Mouse (Mus musculus): Measurements from ENCODE around the gene Map1lc3b.
"Not testable (repeated sequence)": the region's sequence is repeated elsewhere in the genome, so short reads cannot be mapped to it uniquely, and the experiment has no call there.

Map1lc3b gene

DNA sequence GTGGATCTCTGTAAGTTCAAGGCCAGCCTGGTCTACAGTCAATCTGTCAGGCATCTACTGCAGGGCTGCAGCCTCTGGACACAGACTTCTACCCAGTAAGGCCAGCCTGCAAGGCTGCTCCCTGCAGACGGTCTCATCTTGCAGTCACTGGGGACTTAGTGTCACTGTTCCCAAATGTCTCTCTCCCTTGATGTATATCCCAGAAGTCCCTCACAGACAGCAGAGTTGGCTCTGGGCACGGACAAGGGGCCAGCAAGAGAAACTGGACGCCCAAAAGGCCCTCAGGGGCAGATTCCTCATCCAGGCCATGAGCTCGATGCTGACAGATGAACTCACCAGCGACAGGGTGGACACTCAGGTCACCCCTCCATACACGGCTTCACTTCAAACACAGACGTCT lies 18.0 kb upstream of the Map1lc3b start:
- DNase-seq (ENCODE audit: low spot score in 2 of 2) = no peak

DNA sequence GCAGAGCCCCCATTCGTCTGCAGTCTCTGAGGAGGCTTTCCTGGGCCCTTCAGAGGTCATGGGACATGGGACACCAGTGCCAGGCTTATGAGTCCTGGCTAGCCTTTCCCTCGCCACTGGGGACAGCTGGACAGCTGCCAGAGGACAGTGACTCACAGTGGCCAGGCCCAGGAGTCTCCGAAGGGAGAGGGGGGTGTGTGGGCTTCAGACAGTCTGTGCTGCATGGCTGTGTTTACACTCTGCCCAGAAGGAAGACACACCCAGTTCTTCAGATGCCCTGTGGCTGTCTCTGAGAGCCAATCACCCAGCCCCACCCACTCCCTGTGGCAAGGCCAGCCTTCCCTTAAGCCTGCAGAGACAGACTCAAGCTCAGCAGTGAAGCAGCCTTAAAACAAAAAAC lies 16.9 kb upstream of the Map1lc3b start:
- DNase-seq (ENCODE audit: low spot score in 2 of 2) = no peak

DNA sequence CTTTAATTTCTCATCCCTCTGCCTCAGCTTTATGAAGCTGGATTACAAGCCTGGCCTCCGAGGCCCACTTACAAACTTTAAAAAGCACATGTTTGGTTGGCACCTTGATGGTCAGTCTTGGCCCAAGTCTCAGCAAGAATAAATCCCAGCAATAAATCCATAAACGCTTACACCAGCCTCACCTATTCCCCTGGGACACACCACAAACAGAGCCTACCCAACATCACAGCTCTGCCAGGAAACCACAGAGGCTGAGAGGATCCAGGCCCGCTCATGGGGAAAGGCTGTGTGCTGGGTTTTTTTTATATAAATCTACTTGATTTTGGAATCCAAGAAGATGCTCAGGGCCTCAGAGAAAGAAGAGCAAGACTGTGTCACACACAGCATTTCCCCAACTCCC lies 14.5 kb upstream of the Map1lc3b start:
- no peak for DNase-seq (ENCODE audit: low spot score in 2 of 2)

DNA sequence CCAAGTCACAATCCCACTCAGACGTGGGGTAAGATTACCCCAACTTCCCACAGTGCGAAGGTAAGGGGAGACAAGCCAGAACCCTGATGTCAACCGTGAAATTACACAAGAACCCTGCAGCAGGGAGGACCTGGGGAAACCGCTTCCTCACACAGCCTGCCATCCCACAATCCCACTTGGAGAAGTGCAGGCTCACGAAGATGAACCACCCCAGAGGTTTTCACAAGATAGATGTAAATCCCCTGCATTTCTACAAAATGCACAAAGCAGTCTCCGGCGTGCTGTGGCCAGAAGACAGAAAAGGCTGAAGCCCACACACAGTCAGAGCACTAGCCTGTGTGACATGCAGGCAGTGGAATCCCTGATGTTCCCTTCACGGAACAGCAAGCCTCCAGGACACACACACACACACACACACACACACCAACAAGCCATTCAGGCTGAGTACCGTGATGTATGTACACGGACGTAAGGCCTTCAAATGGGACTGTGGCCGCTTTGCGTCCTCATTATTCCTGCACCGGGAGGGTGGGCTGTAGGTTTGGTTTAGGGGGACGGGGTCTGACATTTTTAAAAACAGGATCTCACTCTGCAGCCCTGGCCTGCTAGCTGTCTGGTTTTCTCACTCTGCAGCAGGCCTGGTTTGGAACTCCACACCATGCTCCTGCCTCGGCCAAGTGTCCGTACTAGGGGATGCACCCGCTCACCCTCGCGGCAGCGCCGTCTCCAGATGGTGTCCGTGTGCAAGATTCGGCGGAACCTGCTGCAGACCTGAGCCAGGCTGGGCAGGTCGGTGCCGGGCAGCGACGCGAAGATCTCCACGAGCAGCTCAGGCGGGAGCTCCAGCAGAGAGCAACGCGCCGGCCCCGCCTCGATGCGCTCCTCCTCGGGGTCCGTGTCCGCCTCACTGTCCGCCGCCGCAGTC lies 12.1 kb upstream of the Map1lc3b start:
- DNase-seq (ENCODE audit: low spot score in 2 of 2) = no peak

DNA sequence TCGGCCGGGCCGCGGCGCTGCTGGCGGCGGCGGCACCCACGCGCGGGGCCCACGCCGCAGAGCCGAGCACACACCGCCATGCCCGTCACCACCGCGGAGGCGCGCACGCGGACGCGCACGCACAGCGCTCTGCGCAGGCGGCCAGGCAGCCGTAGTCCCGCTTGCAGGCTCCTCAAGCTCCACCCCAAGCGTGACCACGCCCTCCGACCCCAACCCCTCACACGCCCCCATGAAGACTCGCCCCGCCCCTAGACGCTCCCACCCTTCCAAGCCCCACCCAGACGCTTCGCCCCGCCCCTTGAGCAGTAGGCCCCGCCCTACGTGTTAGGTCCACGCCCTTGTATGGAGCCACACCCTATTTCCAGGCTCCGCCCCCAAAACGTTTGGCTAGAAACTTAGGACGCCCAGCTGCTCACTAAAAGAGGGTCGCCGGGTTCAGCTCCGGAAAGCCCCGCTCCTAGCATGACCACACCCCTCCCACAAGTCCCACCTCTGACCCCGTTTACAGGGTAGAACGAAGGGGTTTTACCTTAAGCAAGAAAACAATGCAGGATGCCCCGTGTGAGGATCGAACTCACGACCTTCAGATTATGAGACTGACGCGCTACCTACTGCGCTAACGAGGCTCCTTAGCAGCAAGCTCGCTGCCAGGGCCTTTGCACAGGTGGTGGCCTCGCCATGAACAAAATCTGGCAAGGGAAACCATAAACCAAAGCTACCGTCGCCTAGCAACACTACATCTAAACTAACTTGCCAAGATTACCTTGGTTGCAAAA lies 11.3 kb upstream of the Map1lc3b start, which contains the start of gene Fbxo31:
TSS of gene Fbxo31 (minus strand) at position 131 of the 776 bp plus-strand sequence.
- peak; percentile 95 to 97 for DNase-seq (ENCODE audit: low spot score in 2 of 2)

DNA sequence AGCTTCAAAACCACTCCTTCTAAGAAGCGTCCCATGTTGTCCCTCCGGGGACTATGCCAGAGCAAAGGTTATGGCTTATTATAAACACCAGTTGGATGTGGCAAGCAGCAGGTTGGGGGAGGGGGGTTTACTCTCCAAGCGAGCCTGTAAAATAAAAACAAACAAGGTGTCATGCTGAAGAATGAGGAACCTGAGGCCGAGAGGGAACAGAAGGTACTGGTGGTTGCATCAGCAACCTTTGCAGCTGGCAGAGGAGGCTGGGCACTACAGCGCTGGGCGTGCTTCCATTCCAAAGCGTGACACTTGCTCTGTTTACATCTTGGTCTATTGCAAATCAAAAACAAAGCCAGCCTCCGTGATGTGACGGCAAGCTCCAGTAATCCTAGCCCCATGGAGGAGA lies 9.7 kb upstream of the Map1lc3b start:
- DNase-seq (ENCODE audit: low spot score in 2 of 2) = no peak

DNA sequence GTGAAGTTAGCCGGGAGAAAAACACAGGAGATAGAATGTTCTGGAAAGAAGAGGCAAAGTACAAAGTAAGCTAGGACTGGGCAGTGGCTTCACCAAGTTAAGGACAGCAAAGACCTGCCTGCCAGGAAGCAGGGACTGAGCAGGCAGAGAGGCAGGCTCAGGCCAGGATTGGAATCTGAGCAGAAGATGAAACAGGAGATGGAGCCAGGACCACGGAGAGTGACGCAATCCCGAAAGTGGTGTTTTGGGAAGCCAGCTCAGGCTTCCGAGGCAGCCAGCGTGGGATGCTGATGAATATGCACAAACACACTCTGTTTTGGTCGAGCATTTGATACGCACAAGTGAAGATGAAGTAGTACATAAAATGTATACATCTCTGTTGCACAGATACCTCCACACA lies 6.5 kb upstream of the Map1lc3b start:
- DNase-seq (ENCODE audit: low spot score in 2 of 2) = no peak

DNA sequence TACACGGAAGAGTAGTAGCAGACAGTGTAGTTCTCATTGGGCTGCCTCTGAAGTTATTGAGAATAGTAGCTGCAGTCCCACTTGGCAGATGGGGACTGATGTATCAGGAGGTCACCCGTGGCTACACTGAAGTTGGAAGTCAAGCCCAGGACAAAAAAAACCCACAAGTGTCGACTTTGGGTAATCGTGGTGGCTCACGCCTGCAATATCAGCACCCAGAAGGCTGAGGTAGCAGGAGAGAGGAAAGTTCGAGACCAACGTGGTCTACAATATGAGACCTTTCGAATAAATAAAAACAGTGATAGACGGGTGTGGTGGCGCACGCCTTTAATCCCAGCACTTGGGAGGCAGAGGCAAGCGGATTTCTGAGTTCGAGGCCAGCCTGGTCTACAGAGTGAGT lies 5.4 kb upstream of the Map1lc3b start:
- DNase-seq (ENCODE audit: low spot score in 2 of 2) = no peak

DNA sequence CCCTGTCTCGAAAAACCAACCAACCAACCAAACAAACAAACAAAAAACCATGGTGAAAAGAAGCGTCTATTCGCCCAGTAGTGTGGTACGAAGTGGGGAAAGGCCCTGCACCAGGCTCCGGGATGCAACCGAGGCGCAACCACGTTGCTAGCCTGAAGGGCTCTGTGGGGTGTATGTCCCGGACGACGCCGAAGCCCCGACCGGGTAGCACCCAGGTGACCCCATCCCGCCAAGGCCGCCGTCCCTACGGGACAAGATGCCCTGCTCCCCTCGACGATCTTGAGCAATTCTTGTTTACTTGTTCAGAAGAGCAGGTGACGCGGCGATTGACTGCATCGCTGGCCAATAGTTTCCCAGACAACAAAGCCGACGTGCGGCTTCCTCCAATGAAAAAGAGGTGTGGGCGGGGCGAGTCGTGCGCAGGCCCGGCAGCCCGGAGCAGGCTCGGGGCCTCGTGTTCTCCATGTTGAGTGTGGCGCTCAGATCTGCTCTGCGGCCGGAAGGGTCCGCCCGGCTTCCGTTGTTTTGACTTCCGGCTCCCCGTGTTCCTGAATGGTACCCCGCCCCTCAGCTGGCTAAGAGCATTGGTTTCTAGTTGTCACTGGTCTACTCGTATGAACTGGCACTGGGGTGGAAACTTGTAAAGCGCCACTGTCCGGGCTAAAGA lies 4.9 kb upstream of the Map1lc3b start:
- DNase-seq (ENCODE audit: low spot score in 2 of 2) = peak; percentile 99 to 100

DNA sequence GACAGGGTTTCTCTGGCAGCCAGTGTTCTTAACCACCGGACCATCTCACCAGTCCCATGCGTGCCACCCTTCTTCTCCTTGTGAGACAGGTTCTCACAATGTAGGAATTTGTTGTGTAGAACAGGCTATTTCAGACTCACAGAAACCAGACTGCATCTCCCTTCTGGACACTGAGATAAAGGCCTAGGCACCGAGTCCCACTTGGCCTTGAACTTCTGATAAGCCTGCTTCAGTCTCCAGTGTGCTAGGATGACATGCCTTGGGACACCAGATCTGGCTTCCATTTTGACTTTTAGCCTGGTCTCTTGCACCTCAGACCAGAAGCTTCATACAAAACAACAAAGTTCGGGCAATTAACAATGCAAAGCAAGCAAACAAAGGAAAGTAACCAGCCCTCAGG lies 1.4 kb upstream of the Map1lc3b start:
- no peak for DNase-seq (ENCODE audit: low spot score in 2 of 2)

DNA sequence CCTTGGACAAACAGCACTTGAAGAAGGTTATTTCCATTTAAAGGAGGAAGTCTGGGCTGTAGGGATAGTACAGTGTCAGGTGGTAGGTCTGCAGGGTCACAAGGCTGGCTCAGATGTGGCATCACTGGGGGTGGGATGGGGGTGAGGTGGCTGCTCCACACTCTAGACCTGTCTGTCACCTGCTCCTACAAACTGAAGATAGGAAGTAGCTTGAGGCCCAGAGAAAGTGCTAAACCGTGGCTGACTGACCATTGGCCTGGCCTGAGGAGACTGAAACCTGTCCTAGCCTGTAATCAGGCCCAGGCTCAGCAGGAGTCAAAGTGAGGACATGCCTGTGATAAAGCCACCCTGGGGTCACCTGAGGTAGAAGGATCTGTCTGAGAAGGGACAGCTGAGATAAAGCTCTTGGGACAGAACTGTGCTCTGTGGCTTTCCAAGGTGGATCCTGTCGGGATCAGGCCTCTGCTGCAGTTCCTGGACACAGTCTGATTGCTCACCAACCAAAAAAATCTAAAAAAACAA lies 895 bp upstream of the Map1lc3b start:
- no peak for DNase-seq (ENCODE audit: low spot score in 2 of 2)

DNA sequence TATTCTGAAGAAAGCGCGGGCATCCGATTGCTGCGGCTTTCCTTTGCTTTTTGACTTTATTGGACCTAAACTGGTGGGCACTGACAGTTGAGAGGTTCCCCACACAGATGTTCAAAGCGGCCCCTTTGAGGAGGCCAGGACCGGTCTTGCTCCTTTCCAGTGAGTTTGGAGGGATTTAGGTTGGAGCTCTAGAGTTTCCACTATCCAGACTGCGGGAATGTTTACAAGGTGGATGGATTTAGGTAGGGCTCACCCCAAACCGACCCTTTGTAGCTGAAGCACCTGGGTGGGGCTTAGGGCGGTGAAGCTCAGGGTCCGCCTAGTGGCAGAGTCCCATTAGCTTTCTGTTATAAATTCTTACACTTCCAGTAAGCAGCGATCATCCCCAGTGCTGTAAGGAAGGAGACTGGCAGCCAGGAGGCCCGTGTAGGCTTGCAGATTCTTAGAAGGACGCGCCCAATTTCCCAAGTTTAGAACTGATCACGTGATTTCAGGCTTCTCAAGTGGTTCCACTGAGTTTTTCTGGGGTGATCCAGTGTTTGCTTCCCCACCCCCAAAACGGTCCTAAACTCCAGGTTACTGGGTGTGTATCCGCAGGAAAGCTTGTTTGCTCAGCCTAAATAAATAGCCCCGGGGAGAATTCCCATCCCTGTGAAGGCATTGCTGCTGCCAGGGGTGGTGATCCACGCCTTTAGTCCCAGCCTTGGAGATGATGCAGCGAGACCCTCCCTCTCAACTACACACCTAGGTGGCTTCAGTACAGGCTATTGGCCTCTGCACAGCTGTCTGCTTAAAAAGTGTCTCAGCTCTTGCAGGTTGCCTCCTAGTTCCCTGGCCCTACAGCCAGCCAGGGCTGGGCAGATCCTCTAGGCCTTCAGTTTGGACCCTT lies 1.3 kb downstream of the Map1lc3b start:
- DNase-seq (ENCODE audit: low spot score in 2 of 2) = no peak

DNA sequence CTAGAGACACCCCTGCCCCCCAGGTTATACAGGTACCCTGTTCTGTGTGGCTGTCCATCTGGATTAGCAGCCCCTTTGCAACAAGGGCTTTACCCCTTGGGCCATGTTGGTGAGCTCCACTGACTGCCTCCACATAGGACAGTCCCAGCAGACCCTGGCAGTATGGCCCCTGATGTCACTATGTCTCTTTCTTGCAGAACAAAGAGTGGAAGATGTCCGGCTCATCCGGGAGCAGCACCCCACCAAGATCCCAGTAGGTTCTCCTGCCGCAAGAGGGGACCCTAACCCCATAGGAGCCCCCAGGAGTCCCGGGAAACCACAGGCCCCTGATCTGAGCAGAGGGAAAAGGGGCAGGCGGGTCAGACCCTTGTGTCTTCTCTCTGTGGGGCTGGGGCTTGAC lies 3.1 kb downstream of the Map1lc3b start:
- no peak for DNase-seq (ENCODE audit: low spot score in 2 of 2)

DNA sequence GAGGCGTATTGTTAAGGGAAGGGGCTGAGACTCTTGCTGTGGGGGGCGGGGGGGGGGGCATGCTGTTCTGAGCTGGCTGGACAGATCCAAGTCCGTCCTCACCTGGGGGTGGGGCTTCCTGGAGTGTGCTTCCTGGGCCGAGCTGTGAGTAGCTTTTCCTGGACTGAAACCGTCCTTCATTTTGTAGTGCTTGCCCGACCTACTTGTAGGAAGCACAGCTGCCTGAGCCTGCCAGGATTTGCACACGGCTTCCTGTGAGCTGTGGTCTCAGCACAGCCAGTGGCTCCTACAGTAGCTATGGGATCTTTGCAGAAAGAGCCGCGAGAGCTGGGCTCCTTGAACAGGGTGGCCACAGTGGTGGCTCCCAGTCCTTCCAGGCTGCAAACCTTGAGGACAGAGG lies 3.8 kb downstream of the Map1lc3b start:
- DNase-seq (ENCODE audit: low spot score in 2 of 2) = no peak

DNA sequence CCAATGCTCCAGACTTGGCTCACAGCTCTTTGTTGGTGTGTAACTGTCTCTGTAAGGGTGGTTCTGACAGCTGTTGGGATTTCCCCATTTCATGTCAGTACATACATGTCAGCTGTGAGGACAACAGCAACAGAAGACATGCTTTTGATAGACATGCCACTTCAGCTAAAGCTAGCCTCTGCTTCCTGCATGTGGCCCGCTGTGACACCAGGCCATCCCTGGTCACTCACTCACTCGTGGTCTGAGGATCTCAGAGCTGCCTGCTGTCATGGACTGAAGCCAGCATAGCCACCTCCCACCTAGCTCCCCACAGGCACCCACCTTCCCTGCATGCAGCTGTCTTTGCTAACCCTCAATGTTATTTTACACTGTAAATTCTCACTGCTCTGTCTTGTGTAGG lies 7.3 kb downstream of the Map1lc3b start:
- not testable (repeated sequence) for DNase-seq (ENCODE audit: low spot score in 2 of 2)

DNA sequence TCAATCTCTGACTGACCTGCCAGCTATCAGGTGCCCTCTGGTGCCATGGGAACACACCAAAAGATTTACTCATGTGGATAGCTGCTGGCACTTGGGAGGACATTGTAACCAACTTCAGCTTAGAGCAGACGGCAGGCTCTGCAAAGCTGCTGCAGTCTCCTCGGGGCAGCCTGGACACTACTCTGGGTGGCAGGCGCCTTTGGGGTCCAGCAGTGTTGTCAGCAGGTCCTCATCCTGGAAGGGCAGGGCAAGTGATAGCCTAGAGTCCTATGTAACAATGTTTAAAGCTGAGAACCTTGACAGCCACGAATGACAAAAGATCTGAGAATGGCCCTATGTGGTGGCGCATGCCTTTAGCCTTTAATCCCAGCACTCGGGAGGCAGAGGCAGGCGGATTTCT lies 8.0 kb downstream of the Map1lc3b start:
- DNase-seq (ENCODE audit: low spot score in 2 of 2) = no peak

DNA sequence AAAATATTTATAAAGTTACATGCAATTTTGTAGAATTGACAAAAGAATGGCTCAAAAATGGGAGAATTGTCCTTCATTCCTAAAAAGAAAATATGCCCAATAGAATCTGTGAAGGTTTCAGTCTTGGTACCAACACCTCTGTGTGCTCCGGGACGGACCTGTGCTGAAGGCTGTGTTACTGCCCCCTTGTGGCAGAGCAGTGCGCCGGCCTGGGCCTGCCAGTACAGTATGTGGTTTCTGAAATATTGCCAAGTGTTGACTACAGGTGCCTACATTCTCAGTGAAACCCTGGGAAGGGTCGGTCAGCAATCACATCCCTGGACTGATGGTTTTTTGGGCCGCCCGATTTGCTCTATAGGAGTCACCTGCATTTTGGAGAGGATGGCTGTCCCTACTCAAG lies 8.7 kb downstream of the Map1lc3b start:
- DNase-seq (ENCODE audit: low spot score in 2 of 2) = peak; percentile 64 to 76

DNA sequence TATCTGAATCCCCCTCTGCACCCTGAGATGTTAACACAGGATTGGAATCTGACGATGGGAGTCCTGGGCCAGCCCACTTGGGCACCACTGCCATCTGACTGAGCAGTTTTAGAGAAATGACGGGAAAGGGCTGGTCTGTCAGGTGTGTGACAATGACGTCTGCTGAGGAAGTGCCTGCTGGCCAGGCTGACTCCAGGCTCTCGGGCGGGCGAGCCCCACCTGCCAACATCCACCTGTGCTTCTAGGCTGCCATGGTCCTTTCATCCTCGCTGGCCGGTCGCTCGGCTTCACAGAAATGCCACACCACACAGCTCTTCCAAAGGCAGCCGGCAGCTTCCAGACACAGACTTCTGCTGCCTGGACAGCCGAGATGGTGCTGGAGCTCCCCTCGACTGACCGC lies 9.7 kb downstream of the Map1lc3b start:
- DNase-seq (ENCODE audit: low spot score in 2 of 2) = no peak

DNA sequence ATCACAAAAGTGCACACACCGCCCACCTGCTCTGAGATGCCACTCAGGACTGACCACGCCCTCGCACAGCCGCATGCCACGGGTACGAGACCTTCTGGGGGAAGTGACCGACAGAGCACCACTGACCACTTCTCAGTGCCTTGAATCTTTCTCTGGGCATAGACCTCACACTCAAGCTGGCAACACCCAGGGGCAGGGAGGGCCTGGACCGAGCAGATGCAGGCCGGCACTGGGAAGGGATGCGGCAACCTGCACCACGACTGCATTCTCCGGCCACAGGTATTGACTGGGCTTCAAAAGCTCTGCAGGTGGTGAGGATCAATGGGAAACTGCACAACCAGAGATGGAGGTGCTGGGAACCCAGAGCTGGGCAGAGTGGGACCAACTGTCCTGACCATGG lies 12.2 kb downstream of the Map1lc3b start:
- DNase-seq (ENCODE audit: low spot score in 2 of 2) = no peak

DNA sequence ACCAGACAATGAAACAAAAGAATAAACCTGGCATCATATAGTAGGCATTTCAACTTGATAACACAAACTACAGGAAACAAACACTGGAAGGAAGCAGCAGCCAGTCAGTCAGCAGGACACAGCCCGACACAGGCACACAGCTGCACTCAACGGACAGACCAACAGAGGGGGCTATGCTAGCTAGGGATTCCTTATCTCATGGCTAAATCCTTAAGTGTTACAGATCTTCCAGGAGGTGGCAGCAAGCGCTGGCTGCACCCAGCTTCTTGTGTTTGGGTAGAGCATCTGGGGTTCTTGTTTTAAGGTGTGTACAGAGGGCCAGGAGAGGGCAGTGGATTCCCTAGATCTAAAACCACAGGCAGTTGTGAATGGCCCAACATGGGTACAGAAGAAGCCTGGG lies 12.7 kb downstream of the Map1lc3b start:
- peak; percentile 70 to 89 for DNase-seq (ENCODE audit: low spot score in 2 of 2)

DNA sequence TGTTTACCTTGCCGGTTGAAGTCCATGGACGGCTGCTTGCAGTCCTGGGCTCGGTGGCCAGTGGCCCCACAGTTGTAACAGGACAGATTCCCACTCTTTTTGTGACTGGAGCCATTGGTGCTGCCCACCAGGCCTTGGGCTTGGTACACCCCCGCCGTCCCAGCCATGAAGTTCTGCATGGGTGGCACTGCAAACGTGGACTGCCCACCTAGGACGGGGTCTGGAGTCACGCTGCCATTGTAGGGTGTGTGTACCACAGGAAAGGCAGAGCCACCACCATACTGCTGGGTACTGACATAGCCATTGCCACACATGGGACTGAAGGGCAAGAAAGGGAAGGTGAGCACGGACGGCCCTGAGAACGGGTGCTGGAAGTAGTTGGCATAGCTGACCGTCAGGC lies 13.6 kb downstream of the Map1lc3b start:
- no peak for DNase-seq (ENCODE audit: low spot score in 2 of 2)

All from frontal cortex, postnatal 36 days (tissue).